Mouse (Mus musculus): Measurements from ENCODE around the gene Cbx7. TPM values are rescaled to one million over a fixed set of nuclear protein-coding genes. Genes with fewer than 3 reads are reported as not detected.

Cbx7 gene
- total and polyA plus RNA-seq, 3 experiments, result 8.1 to 12.4 (median 12.1) TPM

- H3K4me1 ChIP-seq (ENCODE audit: control insufficient read depth in 1 of 2, insufficient read depth in 2 of 2), result peaks cover 0 to 5% of the 10 kb centered on the region in 2 experiments; a peak in 1 of 4 replicates
- DNase-seq (ENCODE audit: extremely low read depth), result no peak
- no peak overlapping the region for H3K4me2 ChIP-seq (ENCODE audit: insufficient read depth, low read depth, poor library complexity, severe bottlenecking)
- peaks cover 2% of the 10 kb centered on the region for H3K27me3 ChIP-seq (replicated peaks)
- H3K27ac ChIP-seq (ENCODE audit: insufficient read depth, low read depth), result no peak overlapping the region
- H3K36me3 ChIP-seq (replicated peaks in 1 of 2; ENCODE audit: control insufficient read depth in 1 of 2, insufficient read depth in 1 of 2, low read length in 1 of 2), result no peaks in the 10 kb centered on the region
- peaks cover 26% of the 10 kb centered on the region for H3K9me3 ChIP-seq (replicated peaks; ENCODE audit: low read length)
- TF ChIP-seq MYC (IDR thresholded peaks at IDR 0.05; ENCODE audit: low read depth, low read length), result no peak
- no peak for TF ChIP-seq NELFE (IDR thresholded peaks at IDR 0.05; ENCODE audit: low read depth, low read length)
- no peak for TF ChIP-seq POLR2AphosphoS2 (IDR thresholded peaks at IDR 0.05; ENCODE audit: low read depth, low read length)
- no peak for TF ChIP-seq EP300 (IDR thresholded peaks at IDR 0.05; ENCODE audit: low read length)
- no peak for TF ChIP-seq SIN3A (IDR thresholded peaks at IDR 0.05; ENCODE audit: low read length)
- no peak for TF ChIP-seq RCOR1 (conservative IDR thresholded peaks at IDR 0.05; ENCODE audit: low read depth, low read length)
- no peak for TF ChIP-seq ZNF384 (IDR thresholded peaks at IDR 0.05; ENCODE audit: low read depth, low read length)
- dilution Hi-C loops (cut with MboI; ENCODE audit: extremely low pct_ligation_motif_present, extremely low pct_unique_long_range_greater_than_20kb, low sequenced_read_pairs) (no loop called here), in situ Hi-C loops (cut with MboI; ENCODE audit: low pct_ligation_motif_present, low pct_unique_long_range_greater_than_20kb, low sequenced_read_pairs) (no loop called here)
- no peaks in the 10 kb centered on the region for H3K79me2 ChIP-seq (replicated peaks; ENCODE audit: control insufficient read depth, extremely low read depth, insufficient read depth, poor library complexity, severe bottlenecking)
- H3K9ac ChIP-seq (ENCODE audit: insufficient read depth, low read depth), result no peak overlapping the region
- H3K4me3 ChIP-seq (replicated peaks in 1 of 3; ENCODE audit: low read depth in 2 of 3, low read length in 2 of 3, poor library complexity in 1 of 3), result no peak overlapping the region
These were observed 41.0 kb upstream of the Cbx7 start for GRCm38 (mm10) chr15:80011778-80012526.

GRCm38 (mm10) chr15:80011194-80011593 lies 40.3 kb upstream of the Cbx7 start:
- Histone ChIP-seq H3K27ac (ENCODE audit: insufficient read depth, low read depth) (no peak overlapping the region), H3K79me2 (replicated peaks; ENCODE audit: control insufficient read depth, extremely low read depth, insufficient read depth, poor library complexity, severe bottlenecking) (no peaks in the 10 kb centered on the region), H3K9ac (ENCODE audit: insufficient read depth, low read depth) (no peak overlapping the region), H3K9me3 (replicated peaks; ENCODE audit: low read length) (peaks cover 26% of the 10 kb centered on the region), H3K27me3 (replicated peaks) (peaks cover 2% of the 10 kb centered on the region), H3K4me2 (ENCODE audit: insufficient read depth, low read depth, poor library complexity, severe bottlenecking) (no peak overlapping the region), H3K4me3 (replicated peaks in 1 of 3; ENCODE audit: low read depth in 2 of 3, low read length in 2 of 3, poor library complexity in 1 of 3) (no peak overlapping the region), H3K36me3 (replicated peaks in 1 of 2; ENCODE audit: control insufficient read depth in 1 of 2, insufficient read depth in 1 of 2, low read length in 1 of 2) (no peaks in the 10 kb centered on the region), H3K4me1 (ENCODE audit: control insufficient read depth in 1 of 2, insufficient read depth in 2 of 2) (peaks cover 0 to 9% of the 10 kb centered on the region in 2 experiments; a peak in 2 of 4 replicates)
- TF ChIP-seq GABPA (IDR thresholded peaks at IDR 0.05; ENCODE audit: insufficient replicate concordance, low read depth, low read length) (no peak), TBP (conservative IDR thresholded peaks at IDR 0.05; ENCODE audit: low read depth, low read length) (no peak), JUND (conservative IDR thresholded peaks at IDR 0.05; ENCODE audit: low read depth, low read length) (no peak), ZMIZ1 (IDR thresholded peaks at IDR 0.05; ENCODE audit: low read depth, low read length) (no peak), HCFC1 (IDR thresholded peaks at IDR 0.05; ENCODE audit: low read depth, low read length) (no peak), MAX (IDR thresholded peaks at IDR 0.05; ENCODE audit: low read length) (no peak), UBTF (IDR thresholded peaks at IDR 0.05; ENCODE audit: low read depth, low read length) (no peak), NRF1 (IDR thresholded peaks at IDR 0.05; ENCODE audit: low read depth, low read length) (no peak), TCF12 (IDR thresholded peaks at IDR 0.05; ENCODE audit: low read depth, low read length) (no peak), CHD1 (IDR thresholded peaks at IDR 0.05; ENCODE audit: low read depth, low read length) (no peak), ZKSCAN1 (IDR thresholded peaks at IDR 0.05; ENCODE audit: borderline replicate concordance, low read depth, low read length) (no peak), ELF1 (IDR thresholded peaks at IDR 0.05; ENCODE audit: low read depth, low read length) (no peak), SIN3A (IDR thresholded peaks at IDR 0.05; ENCODE audit: low read length) (no peak), KAT2A (IDR thresholded peaks at IDR 0.05; ENCODE audit: insufficient replicate concordance, low read length) (no peak)
- in situ Hi-C loops (cut with MboI; ENCODE audit: low pct_ligation_motif_present, low pct_unique_long_range_greater_than_20kb, low sequenced_read_pairs) (no loop called here), dilution Hi-C loops (cut with MboI; ENCODE audit: extremely low pct_ligation_motif_present, extremely low pct_unique_long_range_greater_than_20kb, low sequenced_read_pairs) (no loop called here)
- no peak for DNase-seq (ENCODE audit: extremely low read depth)
